Mouse (Mus musculus) skeletal muscle tissue, adult 2 months (tissue): Measurements from ENCODE around the gene Fbxo44.
A peak's percentile ranks its signal among the peaks of the same experiment; 100 is the strongest.
"Not testable (repeated sequence)": the region's sequence is repeated elsewhere in the genome, so short reads cannot be mapped to it uniquely, and the experiment has no call there.

Experiments
- DNase-seq: peaks from one replicate; pipeline ENCODE4 v3.0.0-alpha.2; 2012; ENCODE audit warnings: low read depth, low spot score

Fbxo44 gene

GRCm38 (mm10) chr4:148130561-148131413 lies 29.5 kb downstream of the Fbxo44 start, which contains the start of gene Draxin:
TSS of gene Draxin (minus strand) at chr4:148130698.
- DNase-seq: no peak

- no peak for DNase-seq
Observed at GRCm38 (mm10) chr4:148130133-148130532, 30.1 kb downstream of the Fbxo44 start, which contains the start of gene Mad2l2. TSS of gene Mad2l2 (plus strand) at chr4:148130384.

- no peak for DNase-seq
Observed at GRCm38 (mm10) chr4:148128672-148129071, 31.6 kb downstream of the Fbxo44 start.

GRCm38 (mm10) chr4:148128241-148128640 lies 32.0 kb downstream of the Fbxo44 start:
- no peak for DNase-seq

GRCm38 (mm10) chr4:148122694-148123066 lies 37.6 kb downstream of the Fbxo44 start:
- no peak for DNase-seq

- no peak for DNase-seq
Observed at GRCm38 (mm10) chr4:148121982-148122693, 38.1 kb downstream of the Fbxo44 start.

GRCm38 (mm10) chr4:148121362-148121761 lies 38.9 kb downstream of the Fbxo44 start:
- DNase-seq: no peak

GRCm38 (mm10) chr4:148120555-148120954 lies 39.7 kb downstream of the Fbxo44 start:
- no peak for DNase-seq

- DNase-seq: not testable (repeated sequence)
Observed at GRCm38 (mm10) chr4:148119578-148119977, 40.7 kb downstream of the Fbxo44 start.

GRCm38 (mm10) chr4:148117392-148117791 lies 42.9 kb downstream of the Fbxo44 start:
- DNase-seq: no peak

- no peak for DNase-seq
Observed at GRCm38 (mm10) chr4:148116657-148117056, 43.6 kb downstream of the Fbxo44 start.

- DNase-seq: no peak
Observed at GRCm38 (mm10) chr4:148115467-148115866, 44.8 kb downstream of the Fbxo44 start.

GRCm38 (mm10) chr4:148114758-148115391 lies 45.4 kb downstream of the Fbxo44 start:
- DNase-seq: peak; percentile 73

- no peak for DNase-seq
Observed at GRCm38 (mm10) chr4:148112519-148112918, 47.8 kb downstream of the Fbxo44 start.

GRCm38 (mm10) chr4:148109215-148109614 lies 51.1 kb downstream of the Fbxo44 start:
- DNase-seq: no peak

GRCm38 (mm10) chr4:148108565-148109100 lies 51.6 kb downstream of the Fbxo44 start:
- no peak for DNase-seq

GRCm38 (mm10) chr4:148107621-148108291 lies 52.5 kb downstream of the Fbxo44 start:
- peak; percentile 44 for DNase-seq

- no peak for DNase-seq
Observed at GRCm38 (mm10) chr4:148104146-148104545, 56.1 kb downstream of the Fbxo44 start.
